Mouse (Mus musculus): ENCODE results near the gene Olfr1382. TPM values are rescaled to one million over a fixed set of nuclear protein-coding genes. Genes with fewer than 3 reads are reported as not detected.
"Not testable (repeated sequence)": the region's sequence is repeated elsewhere in the genome, so short reads cannot be mapped to it uniquely, and the experiment has no call there.

The Olfr1382 gene
- not detected for total RNA-seq (2021)
- long read RNA-seq, experiment 1 = 0 reads
- long read RNA-seq, experiment 2 = 0 reads

DNA sequence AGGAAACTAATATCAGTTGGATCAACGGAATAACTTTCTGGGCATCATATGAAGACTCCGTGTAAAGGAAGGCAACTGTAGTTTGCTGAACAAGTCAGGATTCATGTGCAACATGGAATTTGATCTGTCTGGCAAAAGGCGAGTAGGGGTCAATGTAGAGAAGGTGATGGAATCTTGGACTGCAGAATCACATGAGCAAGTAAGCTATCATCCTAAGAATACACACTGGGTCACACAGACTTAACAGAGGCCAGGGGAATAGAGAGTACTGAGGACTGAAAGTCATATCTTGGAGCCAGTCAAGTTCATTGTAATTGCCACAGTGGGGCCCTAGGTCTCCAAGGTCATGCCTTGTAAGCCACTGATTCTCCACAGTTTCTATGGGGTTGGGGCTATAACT is at the start of gene Olfr1382:
Gene Olfr1382 (plus strand): TSS at position 301 of the 400 bp plus-strand sequence.
- no peak for DNase-seq

DNA sequence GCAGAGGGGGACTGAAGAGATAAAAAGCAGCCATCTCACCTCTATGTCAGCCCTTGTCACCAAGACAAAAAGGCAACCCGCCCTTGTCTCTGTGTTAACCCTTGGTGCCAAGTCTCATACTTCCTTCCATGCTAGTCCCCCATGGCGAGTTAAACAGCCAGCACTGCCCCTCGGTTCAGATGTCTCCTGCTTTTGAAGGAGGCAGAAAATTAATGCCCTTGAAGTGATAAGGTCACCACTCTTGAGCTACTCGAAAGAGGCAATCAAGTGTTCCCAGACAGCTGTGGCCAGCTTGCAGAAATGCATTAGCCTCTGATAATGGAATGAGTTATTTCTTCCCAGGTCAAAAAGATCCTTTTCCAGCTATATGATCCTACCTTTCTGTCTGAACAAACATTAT is 42.1 kb upstream of the Olfr1382 start:
- no peak for DNase-seq

DNA sequence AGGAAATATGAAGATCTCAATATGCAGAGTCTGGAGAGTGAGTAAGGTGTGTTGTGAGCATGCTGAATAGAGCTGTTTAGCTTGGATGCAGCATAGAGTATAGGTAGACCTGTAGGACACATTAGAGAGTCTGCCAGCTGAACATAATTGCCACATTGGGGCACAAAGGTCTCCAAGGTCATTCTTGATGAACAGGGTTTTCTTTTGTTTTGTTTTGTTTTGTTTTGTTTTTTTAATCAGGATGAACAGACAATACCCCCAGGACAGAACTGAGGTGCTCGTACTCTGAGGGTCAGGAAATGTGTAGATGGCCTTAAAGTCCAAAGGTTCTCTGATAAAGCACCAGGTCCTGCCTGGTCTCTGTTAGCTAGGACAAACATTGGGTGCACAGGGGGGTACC is 39.3 kb upstream of the Olfr1382 start, which contains the start of gene Olfr1385:
Gene Olfr1385 (plus strand): TSS at position 301 of the 400 bp plus-strand sequence.
- not testable (repeated sequence) for DNase-seq

DNA sequence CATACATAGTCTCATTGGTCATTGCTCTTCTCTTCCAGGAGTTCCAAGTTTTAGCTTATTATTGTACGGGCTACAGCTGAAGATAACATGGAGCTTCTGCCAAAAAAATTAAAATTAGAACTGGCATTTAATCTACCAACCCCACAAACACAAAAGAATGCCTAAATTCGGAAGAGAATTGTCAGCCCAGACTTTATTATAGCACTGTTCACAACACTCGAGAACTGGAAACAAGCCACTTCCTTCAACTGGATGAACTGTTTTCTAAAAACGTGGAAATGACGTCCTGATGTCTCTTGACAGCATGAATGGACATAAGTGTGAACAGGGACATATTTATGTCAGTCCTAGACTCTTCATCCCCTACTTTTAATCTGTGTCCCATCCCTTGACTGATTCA is 10.0 kb upstream of the Olfr1382 start:
- no peak for DNase-seq

DNA sequence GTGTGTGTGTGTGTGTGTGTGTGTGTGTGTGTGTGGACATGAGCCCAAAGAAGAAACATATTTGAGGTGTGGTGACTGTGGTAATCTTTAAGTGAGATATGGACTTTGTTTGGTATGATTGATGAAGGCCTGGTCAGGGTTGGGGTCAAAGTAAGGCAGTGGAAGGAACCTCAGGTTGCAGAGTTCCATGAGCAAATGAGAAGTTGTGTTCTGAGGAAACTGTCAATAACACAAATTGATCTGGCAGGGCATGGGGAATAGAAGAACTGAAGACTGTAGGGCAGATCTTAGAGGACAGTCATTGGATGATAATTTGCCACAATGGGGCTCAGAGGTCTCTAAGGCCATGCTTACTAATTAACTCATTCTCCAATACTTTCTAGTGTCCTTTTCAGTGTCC is 8.7 kb upstream of the Olfr1382 start, which contains the start of gene Olfr1383:
Gene Olfr1383 (plus strand): TSS at position 301 of the 400 bp plus-strand sequence.
- no peak for DNase-seq

DNA sequence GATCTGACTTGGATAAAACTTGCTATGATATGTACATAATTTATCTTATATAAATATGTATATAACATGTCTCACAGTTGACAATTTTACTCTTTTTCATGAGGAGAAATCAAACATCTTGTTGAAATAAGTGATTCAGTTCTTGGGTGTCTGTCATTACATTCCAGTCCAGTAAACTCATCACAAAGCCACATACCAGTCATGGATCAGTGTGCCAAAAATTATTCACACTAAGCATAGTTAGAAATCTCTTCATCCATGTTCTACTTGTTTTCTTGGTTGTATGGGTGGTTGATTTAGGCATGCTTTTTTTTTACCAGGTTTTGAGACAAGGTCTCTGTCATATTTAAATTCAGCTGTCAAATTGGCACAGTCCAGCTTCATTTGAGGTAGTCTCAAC is 4.7 kb downstream of the Olfr1382 start:
- DNase-seq = no peak

DNA sequence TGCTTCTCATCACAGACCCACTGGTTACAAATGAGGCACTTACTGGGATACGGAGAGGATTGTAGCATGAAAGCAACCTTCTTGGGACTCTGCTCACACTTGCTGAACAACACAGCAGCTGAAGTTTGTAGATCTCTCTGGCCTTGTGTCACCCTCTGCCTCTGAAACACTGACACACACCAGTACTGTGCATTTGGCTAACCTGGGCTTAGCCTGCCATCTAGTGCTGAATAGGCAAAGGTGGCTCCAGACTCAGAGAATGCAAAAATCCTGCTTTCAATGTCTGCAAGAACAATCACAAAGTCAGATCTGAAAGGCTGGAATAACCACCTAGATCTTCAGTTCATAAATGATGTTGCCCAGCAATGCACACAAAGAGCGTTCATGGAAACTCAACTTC is 8.6 kb downstream of the Olfr1382 start:
- DNase-seq = not testable (repeated sequence)

DNA sequence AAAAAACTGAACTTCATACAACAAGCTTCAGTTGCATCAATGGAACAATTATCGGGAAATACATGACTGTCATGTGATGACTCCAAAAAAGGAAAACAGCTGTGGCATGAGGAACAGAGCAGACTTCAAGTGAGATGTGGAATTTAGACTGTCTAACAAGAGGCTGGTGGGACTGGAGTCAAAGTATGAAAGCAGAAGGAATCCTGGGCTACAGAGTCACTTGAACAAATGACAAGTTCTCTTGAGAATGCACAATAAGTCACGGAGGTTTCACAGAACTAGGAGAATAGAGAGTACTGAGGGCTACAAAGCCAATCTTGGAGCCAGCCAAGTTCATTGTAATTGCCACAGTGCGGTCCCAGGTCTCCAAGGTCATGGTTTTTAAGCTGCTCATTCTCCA is 15.1 kb downstream of the Olfr1382 start, which contains the start of gene Olfr1381:
Gene Olfr1381 (plus strand): TSS at position 301 of the 400 bp plus-strand sequence.
- DNase-seq = not testable (repeated sequence)

DNA sequence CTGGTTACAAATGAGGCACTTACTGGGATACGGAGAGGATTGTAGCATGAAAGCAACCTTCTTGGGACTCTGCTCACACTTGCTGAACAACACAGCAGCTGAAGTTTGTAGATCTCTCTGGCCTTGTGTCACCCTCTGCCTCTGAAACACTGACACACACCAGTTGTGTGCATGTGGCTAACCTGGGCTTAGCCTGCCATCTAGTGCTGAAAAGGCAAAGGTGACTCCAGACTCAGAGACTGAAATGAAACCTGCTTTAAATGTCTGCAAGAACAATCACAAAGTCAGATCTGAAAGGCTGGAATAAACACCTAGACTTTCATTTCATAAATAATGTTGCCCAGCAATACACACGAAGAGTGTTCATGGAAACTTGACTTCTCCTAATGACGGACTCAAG is 26.0 kb downstream of the Olfr1382 start:
- DNase-seq = not testable (repeated sequence)

DNA sequence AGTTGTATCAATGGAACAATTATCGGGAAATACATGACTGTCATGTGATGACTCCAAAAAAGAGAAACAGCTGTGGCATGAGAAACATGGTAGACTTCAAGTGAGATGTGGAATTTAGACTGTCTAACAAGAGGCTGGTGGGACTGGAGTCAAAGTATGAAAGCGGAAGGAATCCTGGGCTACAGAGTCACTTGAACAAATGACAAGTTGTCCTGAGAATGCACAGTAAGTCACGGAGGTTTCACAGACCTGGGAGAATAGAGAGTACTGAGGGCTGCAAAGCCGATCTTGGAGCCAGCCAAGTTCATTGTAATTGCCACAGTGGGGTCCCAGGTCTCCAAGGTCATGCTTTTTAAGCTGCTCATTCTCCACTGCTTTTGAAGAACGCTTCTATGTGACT is 28.5 kb downstream of the Olfr1382 start, which contains the start of gene Olfr1380:
Gene Olfr1380 (plus strand): TSS at position 301 of the 400 bp plus-strand sequence.
- not testable (repeated sequence) for DNase-seq

DNA sequence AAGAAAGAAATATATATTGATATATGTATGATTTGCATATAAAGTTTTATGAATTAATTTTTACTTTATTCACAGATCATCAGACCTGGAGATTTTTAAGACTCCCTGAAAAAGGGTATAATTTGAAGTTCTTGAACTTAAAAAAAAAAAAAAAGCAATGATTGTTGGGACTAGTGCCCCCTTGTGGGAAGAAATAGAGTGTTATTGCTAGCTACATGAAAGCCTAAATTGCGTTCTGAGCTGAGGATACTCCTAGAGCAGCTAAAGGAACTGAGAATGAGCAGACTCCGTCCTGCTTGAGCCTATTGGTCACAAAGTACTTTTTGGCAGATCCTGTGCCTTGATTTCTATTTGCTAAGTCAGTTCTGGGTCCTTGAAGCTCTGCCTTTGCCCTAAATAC is 47.0 kb downstream of the Olfr1382 start:
- DNase-seq = not testable (repeated sequence)

DNA sequence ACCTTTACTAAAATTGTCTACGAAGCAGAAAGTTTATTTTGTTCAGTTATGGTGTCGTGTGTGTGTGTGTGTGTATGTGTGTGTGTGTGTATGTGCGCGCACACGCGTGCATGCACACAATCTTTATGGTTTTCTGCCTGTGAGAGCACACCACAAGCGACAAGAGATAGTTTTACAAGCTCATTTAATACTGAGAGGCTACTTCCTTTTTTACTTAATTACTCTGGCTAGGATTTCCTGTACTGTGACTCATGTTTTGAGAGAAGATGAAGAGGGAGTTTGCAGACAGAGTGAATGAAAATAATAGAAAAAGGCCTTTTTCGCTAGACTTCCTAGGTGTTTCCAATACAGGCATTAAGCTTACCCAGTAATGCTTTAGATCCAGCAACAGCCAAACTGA is 52.4 kb downstream of the Olfr1382 start:
- DNase-seq = not testable (repeated sequence)

Other genes starting within 250 kb of the Olfr1382 start
- under 1 TPM in 1 of 2 experiments, not detected in 1; 0.08 TPM for gene Olfr1393, start 249.9 kb upstream of the Olfr1382 start, total RNA-seq (2021)
- not detected for gene Olfr1392, start 243.0 kb upstream of the Olfr1382 start, total RNA-seq (2021)
- gene Olfr10, start 223.5 kb upstream of the Olfr1382 start, total RNA-seq (2021) = not detected
- gene Olfr1391, start 205.5 kb upstream of the Olfr1382 start, total RNA-seq (2021) = not detected
- gene Olfr1390, start 193.1 kb upstream of the Olfr1382 start, total RNA-seq (2021) = not detected
- gene Olfr1389, start 105.2 kb upstream of the Olfr1382 start, total RNA-seq (2021) = not detected
- under 1 TPM in 1 of 2 experiments, not detected in 1; 0.08 TPM for gene Olfr1388, start 91.6 kb upstream of the Olfr1382 start, total RNA-seq (2021)
- gene Olfr1387, start 72.9 kb upstream of the Olfr1382 start, total RNA-seq (2021) = not detected
- not detected for gene Olfr1386, start 63.2 kb upstream of the Olfr1382 start, total RNA-seq (2021)
- gene Olfr1385, start 39.2 kb upstream of the Olfr1382 start, total RNA-seq (2021) = not detected
- gene Olfr1384, start 21.5 kb upstream of the Olfr1382 start, total RNA-seq (2021) = not detected
- under 1 TPM in 1 of 2 experiments, not detected in 1; 0.29 TPM for gene Olfr1383, start 8.6 kb upstream of the Olfr1382 start, total RNA-seq (2021)
- not detected for gene Olfr1381, start 15.2 kb downstream of the Olfr1382 start, total RNA-seq (2021)
- gene Olfr1380, start 28.6 kb downstream of the Olfr1382 start, total RNA-seq (2021) = not detected
- 1 to 10 TPM; 2.9 to 3.2 TPM for gene Flt4, start 81.0 kb downstream of the Olfr1382 start, total RNA-seq (2021)
- gene Scgb3a1, start 135.4 kb downstream of the Olfr1382 start, total RNA-seq (2021) = not detected
- 10 to 100 TPM; 12.7 to 13.5 TPM for gene Cnot6, start 184.5 kb downstream of the Olfr1382 start, total RNA-seq (2021)

Data from gastrocnemius, postnatal 25 days (tissue).